ENCODE assay signal across 8 mouse cellular contexts in genomic region chr4:155490456-155490855, GRCm38 (mm10). TPM values are rescaled to one million over a fixed set of nuclear protein-coding genes. Genes with fewer than 3 reads are reported as not detected.
A peak's percentile ranks its signal among the peaks of the same experiment; 100 is the strongest.
DNase-seq lines count a peak whose midpoint lies in the region; ATAC-seq and TF ChIP-seq lines count a peak whose summit lies in the region.

No protein-coding gene starts in this region.

- peak overlapping the region; percentile 72 for H3K9ac ChIP-seq in MEL (ENCODE audit: control insufficient read depth, low read depth, low read length, poor library complexity, severe bottlenecking)
- H3K9ac ChIP-seq in hindbrain, embryonic 11.5 days (ENCODE audit: low read depth, low read length) = peak overlapping the region; percentile 100

- peaks cover 24 to 45% of the 10 kb centered on the region in 2 experiments for H3K4me1 ChIP-seq in MEL (ENCODE audit: control insufficient read depth in 1 of 2, insufficient read depth in 2 of 2, low read length in 2 of 2)
- H3K4me1 ChIP-seq in hindbrain, embryonic 11.5 days (replicated peaks; ENCODE audit: control insufficient read depth, insufficient read depth, low read length) = peaks cover 8% of the 10 kb centered on the region

- peak; percentile 1; the same call in 1 of the 2 replicates for ATAC-seq in hindbrain, embryonic 11.5 days (ENCODE audit: low FRiP score)
- ATAC-seq in erythroid progenitor cell, adult 5-6 weeks (replicated peaks; ENCODE audit: low FRiP score, poor library complexity, severe bottlenecking) = no peak

- H3K27me3 ChIP-seq in MEL (ENCODE audit: control insufficient read depth in 1 of 2, insufficient read depth in 2 of 2, low read length in 2 of 2) = no peaks in the 10 kb centered on the region
- no peaks in the 10 kb centered on the region for H3K27me3 ChIP-seq in hindbrain, embryonic 11.5 days (ENCODE audit: control insufficient read depth, insufficient read depth, low read length)

- TF ChIP-seq EP300 in MEL (IDR thresholded peaks at IDR 0.05; ENCODE audit: low read depth in 1 of 2, low read length in 2 of 2) = no peak

- H3K4me3 ChIP-seq in MEL (ENCODE audit: control insufficient read depth in 1 of 2, insufficient read depth in 1 of 2, low read depth in 2 of 2, low read length in 2 of 2) = peak overlapping the region; percentile 84 to 94
- peak overlapping the region; percentile 100 for H3K4me3 ChIP-seq in hindbrain, embryonic 11.5 days (ENCODE audit: low read depth, low read length)

- H3K4me2 ChIP-seq in hindbrain, embryonic 11.5 days (replicated peaks; ENCODE audit: low read depth, low read length) = peak overlapping the region; percentile 67

- no peaks in the 10 kb centered on the region for H3K9me3 ChIP-seq in MEL (replicated peaks; ENCODE audit: insufficient read depth, low read length)
- H3K9me3 ChIP-seq in hindbrain, embryonic 11.5 days (ENCODE audit: control insufficient read depth, low read length) = no peaks in the 10 kb centered on the region

- peak; percentile 18 for DNase-seq in embryo, embryonic 10.5 days (ENCODE audit: low spot score)
- DNase-seq in embryo, embryonic 10 days (ENCODE audit: low spot score) = no peak
- DNase-seq in MEL (ENCODE audit: low read depth, low spot score) = peak; percentile 68
- DNase-seq in hindbrain, embryonic 11.5 days (ENCODE audit: low spot score) = peak; percentile 17
- DNase-seq in lung, postnatal 10 days = peak; percentile 57
- DNase-seq in ovary, postnatal 36 days (ENCODE audit: low spot score) = no peak
- no peak for DNase-seq in urinary bladder, postnatal 10 days (ENCODE audit: low spot score)

- TF ChIP-seq RAD21 in MEL (IDR thresholded peaks at IDR 0.05; ENCODE audit: low read depth, low read length) = no peak

- no peak for TF ChIP-seq CTCF in MEL (IDR thresholded peaks at IDR 0.05 in 2 of 3, conservative IDR thresholded peaks at IDR 0.05 in 1 of 3; ENCODE audit: control insufficient read depth in 1 of 3, insufficient read depth in 1 of 3, low read depth in 2 of 3, low read length in 3 of 3, poor library complexity in 1 of 3, severe bottlenecking in 1 of 3)

- 37% methylated on average over 5 of the region's 5 CpGs for WGBS in hindbrain, embryonic 11.5 days

- peaks cover 40% of the 10 kb centered on the region for H3K79me2 ChIP-seq in MEL (ENCODE audit: control insufficient read depth, insufficient read depth, low read length, poor library complexity)

- peaks cover 3 to 58% of the 10 kb centered on the region in 2 experiments; a peak in 3 of 4 replicates for H3K36me3 ChIP-seq in MEL (ENCODE audit: control insufficient read depth in 1 of 2, insufficient read depth in 2 of 2, low read length in 2 of 2)
- no peaks in the 10 kb centered on the region for H3K36me3 ChIP-seq in hindbrain, embryonic 11.5 days (ENCODE audit: control insufficient read depth, insufficient read depth, low read length)

- peak overlapping the region; percentile 82 for H3K27ac ChIP-seq in MEL (ENCODE audit: control insufficient read depth, low read depth, low read length)
- peak overlapping the region; percentile 91; the same call in 1 of the 2 replicates for H3K27ac ChIP-seq in hindbrain, embryonic 11.5 days (ENCODE audit: low read depth, low read length)

- no peak for TF ChIP-seq POLR2A in MEL (IDR thresholded peaks at IDR 0.05; ENCODE audit: control insufficient read depth in 1 of 2, insufficient read depth in 1 of 2, low read depth in 1 of 2, low read length in 2 of 2, poor library complexity in 1 of 2)

TF ChIP-seq in MEL, 35 proteins besides CTCF, POLR2A, EP300 and RAD21:
- TF ChIP-seq SMC3 (IDR thresholded peaks at IDR 0.05; ENCODE audit: low read depth, low read length) = no peak
- no peak for TF ChIP-seq MAX (IDR thresholded peaks at IDR 0.05; ENCODE audit: low read length)
- peak; percentile 4; the same call in 1 of the 2 replicates for TF ChIP-seq MXI1 (IDR thresholded peaks at IDR 0.05; ENCODE audit: low read depth, low read length)
- 0 out of 2 replicates have a peak, but pooled peaks have one; percentile 26 for TF ChIP-seq ELF1 (IDR thresholded peaks at IDR 0.05; ENCODE audit: low read depth, low read length)
- TF ChIP-seq ZC3H11A (IDR thresholded peaks at IDR 0.05; ENCODE audit: low read depth, low read length) = no peak

RNA-seq across cellular contexts. Expression of gene Gnb1, which starts 0.7 kb away (rescaled TPM):
- 78.1 and 94.7 TPM in 2 replicates for total RNA-seq in MEL (2012; rRNA removed)
- polyA plus RNA-seq in MEL (2012; ENCODE audit: insufficient read depth in 1 of 2, insufficient read length in 2 of 2, low read depth in 1 of 2, low replicate concordance in 2 of 2, missing spikeins in 1 of 2) = 100 to 1,000 TPM in 1 of 2 experiments, not detected in 1; 489 TPM
- 826 and 832 TPM in 2 replicates for polyA plus RNA-seq in hindbrain, embryonic 11.5 days (2014; fragmentation: Nextera tagmentation; extraction: Ambion mirVana)
- 95.2 and 108 TPM in 2 replicates for total RNA-seq in erythroid progenitor cell, adult 5-6 weeks (2015; ENCODE audit: low replicate concordance)
- 24.6 and 31.3 TPM in 2 replicates for total RNA-seq in erythroid progenitor cell, adult 5-6 weeks (2017; ENCODE audit: low replicate concordance)

RNA-seq across cellular contexts. Expression of gene Tmem52, which starts 21.5 kb away (rescaled TPM):
- not detected in 2 replicates for total RNA-seq in MEL (2012; rRNA removed)
- polyA plus RNA-seq in MEL (2012; ENCODE audit: insufficient read depth in 1 of 2, insufficient read length in 2 of 2, low read depth in 1 of 2, low replicate concordance in 2 of 2, missing spikeins in 1 of 2) = not detected
- 0.37 TPM in 1 of 2 replicates, not detected in the other for polyA plus RNA-seq in hindbrain, embryonic 11.5 days (2014; fragmentation: Nextera tagmentation; extraction: Ambion mirVana)
- not detected in 2 replicates for total RNA-seq in erythroid progenitor cell, adult 5-6 weeks (2015; ENCODE audit: low replicate concordance)
- total RNA-seq in erythroid progenitor cell, adult 5-6 weeks (2017; ENCODE audit: low replicate concordance) = not detected in 2 replicates

Comparison
In these comparisons a context has a peak if more than half of its experiments do, and no peak if none do; other contexts are left out.
1. DNase-seq: peak in embryo, embryonic 10.5 days (single experiment), MEL (single experiment), hindbrain, embryonic 11.5 days (single experiment) and lung, postnatal 10 days (single experiment); none in embryo, embryonic 10 days (single experiment), ovary, postnatal 36 days (single experiment) and urinary bladder, postnatal 10 days (single experiment).